Mouse (Mus musculus) urinary bladder, postnatal 4 days (tissue): Measurements from ENCODE around the gene Dlgap1.
A peak's percentile ranks its signal among the peaks of the same experiment; 100 is the strongest.

ENCODE experiments used
- DNase-seq, 2 experiments: peaks; one replicate each; pipeline ENCODE4 v3.0.0; 2021 to 2022; ENCODE audit warnings: low spot score in 2 of 2

Gene Dlgap1

GRCm38 (mm10) chr17:69969021-69969815 is at the start of gene Dlgap1:
Gene Dlgap1 (plus strand): TSS chr17:69969073.
- DNase-seq = peak; percentile 73 to 74

GRCm38 (mm10) chr17:69954936-69955335 is 13.9 kb upstream of the Dlgap1 start:
- DNase-seq = no peak

DNA sequence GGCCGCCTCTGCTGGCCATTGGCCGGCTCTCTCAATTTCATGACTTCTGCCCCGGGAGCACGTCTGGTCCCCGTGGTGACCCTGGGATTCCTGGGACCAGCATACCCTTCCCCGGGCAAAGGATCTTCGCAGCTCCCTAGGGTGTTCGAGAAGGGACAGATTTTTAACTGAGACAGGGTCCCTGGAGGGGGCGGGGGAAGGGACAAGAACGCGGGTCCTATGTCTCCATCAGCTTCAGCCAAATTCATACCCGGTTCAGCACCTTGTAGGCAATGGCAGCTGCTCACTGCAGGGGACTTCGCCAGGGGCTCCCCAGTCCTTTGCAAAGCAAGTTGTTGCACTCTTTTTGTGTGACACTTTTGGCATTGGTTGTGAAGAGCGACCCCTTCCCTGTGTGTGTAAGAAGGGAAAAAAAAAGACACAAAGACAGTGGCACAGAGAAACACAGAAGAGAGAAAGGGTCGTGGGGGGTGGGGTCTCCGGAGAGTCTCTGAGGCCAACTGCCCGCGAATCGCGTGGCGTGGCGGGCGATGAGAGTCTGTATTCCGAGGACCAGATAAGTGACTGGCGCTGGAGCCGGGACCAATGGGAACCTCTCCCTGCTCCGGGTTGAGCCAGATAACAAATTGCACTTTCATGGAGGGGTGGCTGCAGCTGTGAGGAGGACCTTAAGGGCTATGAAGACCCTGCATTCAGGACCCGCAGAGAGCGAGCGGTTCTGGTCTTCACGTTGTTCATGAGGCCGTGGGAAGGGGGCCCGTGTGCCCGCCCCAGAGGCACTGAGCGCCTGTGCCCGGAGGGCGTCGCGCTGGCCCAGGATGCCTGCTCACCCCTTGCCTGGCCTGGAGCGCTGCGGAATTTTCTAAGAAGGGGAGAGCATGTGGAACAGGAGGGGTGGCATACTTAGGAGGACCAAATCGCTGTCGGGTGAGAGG is 1.2 kb downstream of the Dlgap1 start:
- peak in 1 of 2 experiments; percentile 59 for DNase-seq

GRCm38 (mm10) chr17:69973081-69973480 is 4.2 kb downstream of the Dlgap1 start:
- DNase-seq = no peak

DNA sequence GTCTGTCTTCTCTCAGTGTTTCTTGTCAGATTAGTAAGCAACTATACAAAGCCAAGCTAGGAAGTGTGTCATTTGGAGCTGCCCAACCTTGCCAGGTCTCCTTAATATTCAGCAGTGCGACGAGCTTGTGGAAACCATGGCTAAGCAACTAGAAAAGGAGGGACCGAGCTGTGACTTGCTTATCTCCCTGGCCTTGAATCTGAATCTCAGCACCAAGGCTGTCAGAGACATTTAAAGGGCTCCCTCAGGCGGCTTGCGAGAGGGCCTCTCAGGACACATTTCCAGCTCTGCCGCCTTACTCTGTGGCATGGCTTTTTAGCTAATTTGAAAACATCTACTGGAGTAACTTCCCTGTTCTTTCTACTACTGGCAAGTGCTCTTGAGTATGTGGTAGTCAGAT is 5.1 kb downstream of the Dlgap1 start:
- no peak for DNase-seq

DNA sequence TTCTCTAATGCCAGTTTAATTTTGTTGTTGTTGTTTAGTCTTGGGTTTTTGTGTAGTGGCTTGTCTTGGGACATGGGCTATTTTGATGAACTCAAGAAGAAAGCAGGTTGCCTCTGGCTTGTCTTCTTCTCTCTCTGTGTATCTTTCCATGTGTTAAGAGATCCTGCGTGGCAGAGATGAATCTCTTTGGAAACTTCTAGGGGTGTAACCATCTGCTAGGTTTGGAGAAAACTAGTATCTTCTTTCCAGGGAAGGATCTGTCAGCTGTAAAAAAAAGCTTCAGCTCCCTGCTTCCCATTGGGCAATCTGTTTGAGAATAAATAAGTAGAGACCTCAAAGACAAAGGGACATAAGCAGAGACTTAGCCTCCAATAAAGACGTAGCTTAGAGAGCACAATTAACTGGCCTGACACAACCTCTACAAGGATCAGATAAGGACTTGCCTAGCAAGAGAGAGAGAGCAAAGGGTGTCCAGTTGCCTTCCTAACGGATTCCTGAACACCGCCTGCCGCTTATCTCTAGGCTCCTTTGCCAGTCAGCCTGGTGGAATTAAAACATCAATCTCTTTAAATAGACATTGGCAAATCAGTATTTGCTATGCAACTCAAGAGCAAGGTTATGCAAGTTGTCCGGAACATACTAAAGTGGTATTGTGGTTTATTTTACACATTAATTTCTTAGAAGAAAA is 13.5 kb downstream of the Dlgap1 start:
- DNase-seq = no peak

DNA sequence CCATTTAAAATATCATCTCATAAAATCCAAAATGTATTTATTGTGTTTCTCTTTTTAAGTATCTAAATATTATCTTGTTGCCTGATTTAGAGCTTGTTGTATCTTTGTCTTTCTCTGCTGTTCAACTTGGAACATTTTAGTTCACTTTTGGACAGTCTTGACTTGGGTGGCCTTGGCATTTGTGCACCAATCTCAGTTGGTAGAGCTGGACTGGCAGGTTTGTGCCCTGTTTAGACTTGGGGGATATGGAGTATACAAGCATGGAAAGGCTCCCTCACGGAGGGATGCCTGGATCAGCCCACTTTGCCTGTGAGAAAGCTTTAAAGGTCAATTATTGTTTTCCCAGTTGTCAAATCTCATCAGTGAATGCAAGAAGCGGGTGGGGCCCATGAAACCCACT is 27.5 kb downstream of the Dlgap1 start:
- DNase-seq = no peak

GRCm38 (mm10) chr17:70002026-70002425 is 33.2 kb downstream of the Dlgap1 start:
- no peak for DNase-seq

- DNase-seq = no peak
Observed at GRCm38 (mm10) chr17:70004628-70005027, 35.8 kb downstream of the Dlgap1 start.

DNA sequence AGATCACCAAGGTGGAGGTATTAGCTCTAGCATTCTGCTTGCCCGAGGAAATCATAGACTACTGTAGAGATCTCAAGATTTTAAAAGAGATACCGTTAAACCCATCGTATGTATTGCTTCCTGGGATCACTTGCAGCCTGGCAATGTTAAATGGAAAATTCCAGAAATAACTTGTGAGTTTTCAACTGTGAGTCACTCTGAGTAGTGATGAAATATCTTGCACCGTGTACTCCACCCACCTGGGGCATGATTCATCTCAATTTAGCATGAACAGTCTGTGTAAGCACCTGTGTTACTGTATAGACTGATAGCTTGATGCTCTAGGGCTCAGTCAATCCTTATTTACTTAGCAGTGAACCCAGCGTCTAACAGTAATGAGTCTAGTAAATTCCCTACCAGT is 38.7 kb downstream of the Dlgap1 start:
- no peak for DNase-seq

DNA sequence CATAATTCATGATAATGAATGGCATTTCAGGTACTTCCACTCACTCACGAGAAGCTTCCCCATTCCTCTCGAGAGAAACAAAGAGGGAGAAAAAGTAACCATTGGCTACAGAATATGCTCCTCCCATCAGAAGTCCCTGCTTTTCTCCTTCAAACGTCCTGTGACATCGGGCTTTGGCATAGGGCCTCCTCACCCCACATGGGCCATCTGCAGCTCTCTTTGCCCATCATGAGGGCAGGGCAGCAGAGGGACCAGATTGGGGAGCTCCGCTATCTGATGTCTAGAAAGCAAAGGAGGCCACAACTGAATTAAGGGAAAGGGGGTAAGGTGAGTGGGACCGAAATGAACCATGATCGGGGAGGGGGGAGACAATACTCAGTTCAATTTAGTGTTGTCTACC is 47.6 kb downstream of the Dlgap1 start:
- DNase-seq = no peak

- DNase-seq = no peak
Observed at GRCm38 (mm10) chr17:70020376-70020775, 51.5 kb downstream of the Dlgap1 start.

DNA sequence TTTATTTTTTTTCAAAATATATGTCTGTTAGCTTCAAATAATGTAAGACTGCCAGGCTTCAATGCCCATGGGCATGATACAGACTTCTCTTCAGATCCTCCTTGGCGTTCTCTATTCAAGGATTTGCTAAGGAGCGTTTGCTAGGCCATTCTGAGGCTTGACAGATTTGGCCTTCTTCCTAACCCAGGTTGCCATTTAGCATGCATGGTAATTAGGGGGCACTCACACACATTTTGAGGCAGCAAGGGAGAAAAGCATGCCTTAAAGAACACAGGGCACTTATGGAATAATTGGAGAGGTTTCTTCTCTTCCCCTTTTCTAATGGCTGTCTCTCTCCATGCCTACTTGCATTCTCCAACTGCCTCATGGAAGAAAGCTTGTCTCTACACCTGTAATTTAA is 53.7 kb downstream of the Dlgap1 start:
- no peak for DNase-seq

DNA sequence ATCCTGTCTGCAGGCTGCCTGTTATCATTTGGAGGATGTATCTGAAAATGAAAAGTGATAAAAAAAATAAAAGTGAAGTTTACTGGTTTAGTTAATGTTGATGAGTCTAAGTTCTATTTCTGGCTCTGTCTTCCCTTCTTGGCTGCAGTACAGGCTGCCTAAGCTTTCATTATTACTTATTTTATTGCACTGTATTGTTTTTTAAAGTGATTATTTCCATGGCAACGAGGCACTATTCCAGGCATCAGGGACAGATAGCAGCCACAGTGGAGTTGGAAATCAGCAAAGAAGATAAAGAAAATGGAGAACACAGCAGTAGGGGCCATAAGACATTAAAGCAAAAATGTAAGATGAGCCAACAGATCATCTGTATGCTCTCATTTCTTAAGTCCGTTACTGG is 66.0 kb downstream of the Dlgap1 start:
- DNase-seq = no peak

GRCm38 (mm10) chr17:70040751-70041430 is 72.0 kb downstream of the Dlgap1 start:
- peak in 1 of 2 experiments; percentile 20 for DNase-seq

GRCm38 (mm10) chr17:70068281-70068680 is 99.4 kb downstream of the Dlgap1 start:
- no peak for DNase-seq

- no peak for DNase-seq
Observed at GRCm38 (mm10) chr17:70072066-70072465, 103.2 kb downstream of the Dlgap1 start.

GRCm38 (mm10) chr17:70088220-70088619 is 119.3 kb downstream of the Dlgap1 start:
- no peak for DNase-seq

- no peak for DNase-seq
Observed at GRCm38 (mm10) chr17:70090737-70091136, 121.9 kb downstream of the Dlgap1 start.

DNA sequence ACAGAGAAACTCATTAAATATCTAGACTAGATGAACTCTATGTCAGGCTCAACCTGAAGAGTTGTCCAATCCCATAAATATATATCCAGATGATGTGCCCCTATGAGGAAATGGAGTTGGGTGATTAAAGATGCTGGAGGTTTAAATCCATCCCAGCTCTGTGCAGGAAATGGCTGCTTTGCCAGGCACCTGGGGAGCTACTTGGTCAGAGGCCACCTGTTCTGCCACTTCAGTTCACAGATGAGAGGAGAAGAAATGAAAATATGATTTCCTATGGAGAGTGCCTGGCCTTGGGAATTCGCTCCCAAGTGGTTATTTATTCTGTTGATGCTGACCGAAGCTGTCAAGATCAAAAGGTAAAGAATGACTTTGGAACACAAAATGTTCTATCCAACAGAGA is 160.3 kb downstream of the Dlgap1 start:
- no peak for DNase-seq

- DNase-seq = no peak
Observed at GRCm38 (mm10) chr17:70169831-70170230, 201.0 kb downstream of the Dlgap1 start.
